Mouse (Mus musculus) ES-E14 (cell line): ENCODE measurements around the gene Agap2. TPM values are rescaled to one million over a fixed set of nuclear protein-coding genes. Genes with fewer than 3 reads are reported as not detected.

Experiments used
- DNase-seq: peaks from one replicate; pipeline ENCODE4 v3.0.0-alpha.2; 2013; ENCODE audit warnings: low read depth, low spot score
- H3K27ac ChIP-seq: 2 replicates; pipeline ENCODE4 v1.5.1; 2012; ENCODE audit warnings: low read depth, mild to moderate bottlenecking, low read length, moderate library complexity, mixed read lengths; ENCODE audit not compliant: poor library complexity, insufficient read depth, severe bottlenecking
- H3K36me3 ChIP-seq: 2 replicates; pipeline ENCODE4 v1.6.1; 2012; ENCODE audit warnings: mild to moderate bottlenecking, low read length, moderate library complexity, mixed read lengths; ENCODE audit not compliant: control insufficient read depth, poor library complexity, insufficient read depth, severe bottlenecking
- H3K4me1 ChIP-seq, 2 experiments: fragments of 150-350 bp in 1 of 2; sonication (generic) in 1 of 2; 2 replicates each; pipeline ENCODE4 v1.6.1; 2012; ENCODE audit warnings: low read length in 2 of 2, mild to moderate bottlenecking in 1 of 2, mixed read lengths in 1 of 2; ENCODE audit not compliant: control insufficient read depth in 2 of 2, insufficient read depth in 2 of 2, poor library complexity in 1 of 2
- H3K4me3 ChIP-seq, 2 experiments: fragments of 150-350 bp in 1 of 2; sonication (generic) in 1 of 2; 2 replicates each; pipeline ENCODE4 v1.5.1; 2012; ENCODE audit warnings: low read length in 2 of 2, low read depth in 1 of 2, mild to moderate bottlenecking in 1 of 2, mixed read lengths in 1 of 2; ENCODE audit not compliant: insufficient read depth in 1 of 2, poor library complexity in 1 of 2, severe bottlenecking in 1 of 2
- H3K9ac ChIP-seq: 2 replicates; pipeline ENCODE4 v1.6.1; 2012; ENCODE audit warnings: low read depth, mild to moderate bottlenecking, low read length, mixed read lengths; ENCODE audit not compliant: poor library complexity, insufficient read depth, severe bottlenecking
- H3K9me3 ChIP-seq: fragments of 150-350 bp; sonication (generic); 2 replicates; pipeline ENCODE4 v1.6.1; 2012; ENCODE audit warnings: low read depth, mild to moderate bottlenecking, low read length; ENCODE audit not compliant: control insufficient read depth, insufficient read depth
- CHD2 ChIP-seq: IDR thresholded peaks from 2 replicates; pipeline ENCODE4 v1.6.1; 2014; ENCODE audit warnings: mild to moderate bottlenecking, low read depth, low read length, inconsistent platforms
- HCFC1 ChIP-seq: IDR thresholded peaks from 2 replicates; pipeline ENCODE4 v1.6.1; 2012; ENCODE audit warnings: low read length, inconsistent platforms, borderline replicate concordance; ENCODE audit not compliant: insufficient read depth
- MAFK ChIP-seq: IDR thresholded peaks from 2 replicates; pipeline ENCODE4 v1.6.1; 2014; ENCODE audit warnings: mild to moderate bottlenecking, low read depth, low read length, inconsistent platforms; ENCODE audit not compliant: insufficient read depth
- ZC3H11A ChIP-seq: IDR thresholded peaks from 2 replicates; pipeline ENCODE4 v1.6.1; 2012; ENCODE audit warnings: low read depth, mild to moderate bottlenecking, inconsistent platforms, low read length, borderline replicate concordance
- ZNF384 ChIP-seq: IDR thresholded peaks from 2 replicates; pipeline ENCODE4 v1.6.1; 2012; ENCODE audit warnings: low read depth, low read length, inconsistent platforms
- in situ Hi-C, 2 experiments: fragments of 600-800 bp; cut with MboI; formaldehyde crosslinking; loops; one replicate each; pipeline ENCODE4 v1.15.1; 2025; ENCODE audit warnings: low sequenced_read_pairs in 2 of 2, inconsistent platforms in 1 of 2; ENCODE audit not compliant: unreplicated experiment in 2 of 2
- total RNA-seq: library from RNA; depleted of rRNA; stranded (reverse); fragments of 300-350 nt; gene quantifications from 2 replicates; pipeline ENCODE4 v1.2.3, GENCODE M21; 2012

Agap2 gene
- total RNA-seq, 1 experiment, result 1.4 TPM

DNA sequence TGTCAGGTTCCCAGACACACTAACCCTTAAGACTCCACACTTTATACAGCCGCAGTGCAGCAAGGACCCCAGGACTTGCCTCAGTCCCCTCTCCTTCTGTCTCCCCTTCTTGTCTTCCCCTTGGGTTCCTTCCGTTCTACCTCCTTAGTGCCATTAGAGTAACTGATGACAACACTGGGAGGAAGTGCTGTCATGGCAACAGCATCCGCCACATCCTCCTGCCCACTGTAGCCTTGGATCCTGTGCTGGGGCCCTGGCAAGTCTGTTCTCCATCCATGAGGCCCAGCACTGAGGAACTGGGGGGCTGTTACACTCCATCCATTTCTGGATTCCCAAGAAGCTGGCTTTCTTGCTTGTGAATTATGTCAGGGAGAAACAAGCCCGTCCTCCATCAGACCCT, 998 bp downstream of the Agap2 start:
- Histone ChIP-seq H3K4me1 (peaks cover 0 to 12% of the 10 kb centered on the region in 2 experiments; a peak in 1 of 4 replicates), H3K36me3 (no peaks in the 10 kb centered on the region), H3K4me3 (no peak overlapping the region), H3K9ac (no peak overlapping the region), H3K9me3 (no peaks in the 10 kb centered on the region), H3K27ac (no peak overlapping the region)
- TF ChIP-seq CHD2 (no peak), ZNF384 (no peak), MAFK (no peak), HCFC1 (no peak), ZC3H11A (no peak)
- in situ Hi-C loops, result no loop called here
- no peak for DNase-seq

DNA sequence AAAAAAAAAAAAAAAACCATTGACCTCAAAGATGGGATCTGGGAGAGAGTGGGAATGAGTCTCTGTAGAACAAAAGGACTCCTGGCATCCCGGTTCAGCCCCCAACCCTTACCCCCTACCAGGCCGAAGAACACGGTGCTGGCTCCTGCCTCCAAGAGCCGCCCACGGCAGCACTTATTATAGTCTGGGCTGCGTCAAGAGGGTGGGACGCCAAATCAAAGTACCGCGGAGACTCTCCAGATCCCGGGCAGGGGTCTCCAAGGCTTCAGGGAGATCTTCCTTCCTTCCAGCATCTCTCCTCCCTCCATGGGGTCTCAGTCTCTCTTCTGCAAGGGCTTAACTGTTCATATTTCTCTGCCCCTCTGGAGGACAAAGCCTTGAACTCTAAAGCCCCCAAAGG, 2.4 kb downstream of the Agap2 start:
- no peak overlapping the region for H3K4me3 ChIP-seq
- TF ChIP-seq CHD2 (no peak), HCFC1 (no peak), ZNF384 (no peak), MAFK (no peak), ZC3H11A (no peak)
- no peak for DNase-seq
- peaks cover 0 to 12% of the 10 kb centered on the region in 2 experiments; a peak in 1 of 4 replicates for H3K4me1 ChIP-seq
- H3K9ac ChIP-seq, result no peak overlapping the region
- no peaks in the 10 kb centered on the region for H3K9me3 ChIP-seq
- no peaks in the 10 kb centered on the region for H3K36me3 ChIP-seq
- H3K27ac ChIP-seq, result no peak overlapping the region
- in situ Hi-C loops, result no loop called here

DNA sequence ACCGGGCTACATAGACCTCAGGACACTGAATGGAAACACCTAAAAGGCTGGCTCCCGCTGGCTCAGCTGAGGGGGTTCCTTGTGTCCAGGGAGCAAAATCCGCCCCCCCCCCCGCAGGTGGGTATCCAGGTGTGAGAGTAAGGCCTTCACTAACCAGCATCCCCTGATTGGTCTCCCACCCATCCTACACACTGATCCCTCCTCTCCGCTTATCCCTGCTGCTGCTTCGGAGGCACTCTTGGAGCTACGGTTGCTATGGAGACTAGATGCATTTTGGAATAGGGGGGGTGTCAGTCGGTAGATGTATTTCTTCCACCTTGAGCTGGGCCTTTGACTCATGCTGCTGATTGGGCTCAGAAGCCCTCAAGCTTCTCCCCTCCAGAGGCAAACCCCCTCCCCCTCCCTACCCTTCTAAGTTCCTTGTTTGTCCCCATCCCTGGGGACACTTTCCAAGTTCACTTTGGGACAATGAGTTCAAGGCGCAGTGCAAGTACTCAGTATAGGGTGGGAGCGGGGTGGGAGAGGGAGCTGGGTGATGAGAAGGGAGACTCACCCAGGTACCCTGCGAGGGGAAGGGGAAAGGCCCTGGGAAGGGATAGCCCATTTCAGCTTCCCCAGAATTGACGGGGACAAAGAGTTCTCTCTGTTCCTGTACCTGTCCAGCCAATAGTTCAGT, 3.1 kb downstream of the Agap2 start:
- H3K9me3 ChIP-seq, result no peaks in the 10 kb centered on the region
- TF ChIP-seq HCFC1, result no peak
- TF ChIP-seq CHD2, result no peak
- TF ChIP-seq ZNF384, result no peak
- no peak for TF ChIP-seq ZC3H11A
- no peak for DNase-seq
- 0 out of 4 replicates have a peak overlapping the region, but pooled peaks of 1 of the 2 experiments have one; percentile 6 for H3K4me3 ChIP-seq
- in situ Hi-C loops, result no loop called here
- H3K27ac ChIP-seq, result no peak overlapping the region
- H3K9ac ChIP-seq, result no peak overlapping the region
- H3K4me1 ChIP-seq, result peaks cover 0 to 12% of the 10 kb centered on the region in 2 experiments; a peak in 1 of 4 replicates
- no peaks in the 10 kb centered on the region for H3K36me3 ChIP-seq

DNA sequence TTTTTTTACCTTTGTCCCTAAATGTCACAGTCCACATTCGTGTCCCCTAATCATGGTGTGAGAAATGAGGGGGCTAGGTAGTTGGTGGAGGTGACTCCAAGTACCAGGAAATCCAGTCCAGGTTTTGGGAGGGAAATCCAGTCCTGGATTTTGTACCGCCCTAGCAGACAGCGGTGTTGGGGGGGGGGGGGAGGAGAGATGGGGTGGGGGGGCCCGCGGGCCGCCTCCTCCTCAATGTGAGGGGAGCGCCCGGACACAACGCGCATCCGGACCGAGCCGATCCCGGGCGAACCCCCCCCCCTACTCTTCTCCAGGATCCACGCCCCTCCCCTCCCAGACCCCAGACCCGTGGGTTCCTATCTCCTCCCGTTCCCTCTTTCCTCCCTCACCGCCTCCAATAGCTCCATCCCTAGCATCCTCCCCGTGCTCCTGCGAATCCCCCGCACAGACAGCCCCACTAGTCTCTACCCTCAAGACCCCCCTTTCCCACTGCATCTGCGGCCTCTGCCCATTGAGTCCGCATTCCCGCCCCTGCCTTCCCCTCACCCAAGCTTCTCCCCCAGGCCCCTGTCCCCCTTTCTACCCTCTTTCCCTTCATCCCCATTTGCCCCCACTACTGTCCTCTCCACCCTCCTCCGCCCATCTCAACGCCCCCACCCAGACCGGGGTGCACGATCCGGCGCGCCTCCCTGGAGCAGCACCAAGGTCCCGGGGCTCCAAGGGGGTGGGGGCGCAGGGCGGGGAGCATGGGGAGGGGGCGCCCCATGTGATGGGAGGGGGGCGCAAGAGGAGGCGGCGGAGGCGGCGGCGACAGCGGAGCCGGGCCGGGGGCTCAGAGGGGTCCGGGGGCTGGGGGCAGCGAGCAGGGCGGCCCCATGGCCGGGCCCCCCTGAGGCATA, 3.8 kb downstream of the Agap2 start:
- peaks cover 0 to 12% of the 10 kb centered on the region in 2 experiments; a peak in 1 of 4 replicates for H3K4me1 ChIP-seq
- in situ Hi-C loops, result no loop called here

More for the DNA sequence above, 3.8 kb downstream of the Agap2 start:
- no peak for DNase-seq
- TF ChIP-seq ZC3H11A, result no peak
- TF ChIP-seq HCFC1, result no peak
- TF ChIP-seq CHD2, result no peak
- TF ChIP-seq ZNF384, result no peak
- no peak for TF ChIP-seq MAFK
- Histone ChIP-seq H3K36me3 (no peaks in the 10 kb centered on the region), H3K4me3 (peak overlapping the region; percentile 55 to 67), H3K9ac (peak overlapping the region; percentile 58; the same call in 1 of the 2 replicates), H3K9me3 (no peaks in the 10 kb centered on the region), H3K27ac (no peak overlapping the region)
